Mouse (Mus musculus): Measurements from ENCODE around the gene Ryr3. TPM values are rescaled to one million over a fixed set of nuclear protein-coding genes. Genes with fewer than 3 reads are reported as not detected.

Ryr3 gene
- total RNA-seq, 2 experiments from 2014 or later = 43.7 to 47.5 TPM

DNA sequence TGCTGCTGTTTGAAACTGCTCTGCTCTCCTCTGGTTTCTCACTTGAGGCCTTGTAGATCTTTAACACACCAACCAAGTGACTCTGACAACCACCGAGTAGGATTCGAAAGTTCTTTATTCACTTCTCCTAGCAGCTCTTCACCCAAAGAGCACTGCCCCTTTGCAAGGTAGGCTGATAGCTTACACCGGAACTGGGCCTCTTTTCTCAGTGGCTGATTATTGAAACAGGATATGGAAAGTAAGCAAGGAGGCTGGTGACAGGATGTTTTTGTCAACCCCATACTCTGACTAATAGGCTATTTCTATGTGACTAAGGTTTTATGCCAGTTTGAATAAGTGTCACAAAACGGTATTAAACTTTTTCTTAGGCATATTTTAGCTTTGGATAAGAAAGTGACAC, 502.2 kb downstream of the Ryr3 start:
- no peak for DNase-seq
- intact Hi-C loops (cut with DNase I) = no loop called here

- intact Hi-C loops (cut with DNase I) = no loop called here
- DNase-seq = no peak
Measured at GRCm38 (mm10) chr2:112681817-112682216, 535.1 kb downstream of the Ryr3 start.

DNA sequence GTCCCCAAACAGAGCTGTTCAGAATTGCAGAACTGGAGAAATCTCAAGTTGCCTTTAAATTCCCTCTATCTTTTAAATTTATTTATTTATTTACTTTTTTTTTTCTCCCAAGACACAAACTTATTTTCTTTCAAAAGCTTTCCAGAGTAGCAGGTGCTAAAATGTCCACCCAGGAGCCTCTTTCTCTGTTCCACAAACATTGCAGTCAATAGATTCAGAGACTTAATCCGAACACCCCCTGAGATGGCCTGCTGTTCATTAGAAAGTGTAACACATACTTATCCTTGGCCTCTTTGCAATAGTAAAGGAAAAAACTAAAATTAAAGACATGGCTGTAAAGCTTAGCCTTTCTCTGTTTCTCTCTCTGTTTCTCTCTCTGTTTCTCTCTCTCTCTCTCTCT, 539.6 kb downstream of the Ryr3 start:
- no peak for DNase-seq
- intact Hi-C loops (cut with DNase I) = no loop called here

DNA sequence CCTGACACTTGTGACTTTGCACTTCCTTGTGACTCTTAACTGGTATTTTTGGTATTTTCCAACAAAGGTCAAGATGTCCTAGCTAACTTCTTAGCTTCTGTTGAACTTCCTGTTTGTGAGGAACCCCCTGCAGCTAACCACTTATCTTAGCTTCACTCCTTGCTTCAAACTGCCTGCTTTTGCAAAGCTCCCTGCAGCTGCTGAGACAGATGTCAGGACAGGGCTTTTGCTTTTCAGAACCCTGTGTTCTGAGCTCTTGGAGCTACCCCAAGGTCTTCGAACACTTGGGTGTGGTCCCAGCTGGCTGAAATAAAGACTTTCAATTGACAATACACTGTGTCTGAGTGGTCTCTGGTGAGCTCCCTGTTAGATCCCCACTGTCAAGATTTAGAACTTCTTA, 540.2 kb downstream of the Ryr3 start:
- intact Hi-C loops (cut with DNase I) = no loop called here
- no peak for DNase-seq

- intact Hi-C loops (cut with DNase I) = no loop called here
- no peak for DNase-seq
Measured at GRCm38 (mm10) chr2:112676175-112676574, 540.7 kb downstream of the Ryr3 start.

DNA sequence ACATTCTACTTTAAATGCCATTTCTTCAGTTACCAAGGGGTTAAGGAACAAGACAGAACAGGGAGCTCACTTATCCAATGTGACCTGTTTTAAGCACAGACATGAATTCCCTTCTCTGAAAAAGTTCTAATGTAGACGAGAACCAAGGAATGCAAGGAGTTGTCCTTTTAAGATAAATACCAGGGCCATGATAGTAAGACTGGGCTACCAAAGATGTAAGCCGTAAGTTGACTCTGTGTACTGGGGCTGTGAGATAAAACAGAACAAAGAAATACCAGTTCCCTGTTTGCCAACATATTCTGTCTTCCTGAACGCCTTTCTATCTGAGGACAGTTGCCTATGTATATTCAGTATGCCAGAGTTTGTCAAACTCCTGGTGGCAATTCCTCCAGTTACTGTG, 547.4 kb downstream of the Ryr3 start:
- no peak for DNase-seq

DNA sequence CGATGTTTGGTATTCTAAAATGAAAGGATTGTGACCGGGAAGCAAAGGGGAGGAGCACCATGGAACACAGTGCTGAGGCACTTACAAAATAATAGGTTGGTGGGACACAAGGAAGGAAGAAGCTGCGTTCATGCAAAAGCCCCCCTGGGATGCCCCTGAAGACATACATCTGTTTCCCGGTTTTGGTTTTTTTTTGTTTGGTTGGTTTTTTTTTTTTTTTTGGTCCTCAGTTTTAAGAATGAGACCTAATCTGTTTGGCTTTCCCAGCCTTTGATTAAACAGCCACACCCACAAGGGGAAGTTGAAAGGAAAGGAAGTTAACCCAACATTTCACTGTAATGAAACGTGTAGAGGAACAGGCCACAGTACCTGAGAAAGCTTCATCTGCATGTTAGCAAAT, 560.8 kb downstream of the Ryr3 start:
- intact Hi-C loops (cut with DNase I) = no loop called here
- DNase-seq = no peak

More for the DNA sequence above, 547.4 kb downstream of the Ryr3 start:
- intact Hi-C loops (cut with DNase I) = no loop called here

GRCm38 (mm10) chr2:112653836-112654235, 563.1 kb downstream of the Ryr3 start:
- intact Hi-C loops (cut with DNase I) = no loop called here

DNA sequence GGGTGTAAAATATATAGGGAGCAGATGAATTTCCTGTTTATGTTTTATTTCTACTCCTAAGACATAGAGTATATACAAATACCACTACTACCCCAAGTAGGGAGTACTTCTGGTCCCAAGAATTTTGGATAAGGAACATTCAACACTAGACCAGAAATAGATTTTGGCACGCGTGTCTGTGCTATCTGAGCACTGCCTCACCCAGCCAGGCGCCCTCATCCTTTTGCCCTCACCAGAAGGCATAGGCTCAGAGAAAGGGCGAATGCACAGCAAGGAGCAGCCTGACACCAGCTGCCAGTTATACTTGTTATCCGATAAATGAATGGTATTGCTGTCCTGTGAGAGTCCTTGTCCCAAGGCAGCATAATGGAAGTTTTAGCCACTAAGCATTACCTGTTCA, 579.7 kb downstream of the Ryr3 start:
- no peak for DNase-seq
- intact Hi-C loops (cut with DNase I) = no loop called here

More at GRCm38 (mm10) chr2:112653836-112654235, 563.1 kb downstream of the Ryr3 start:
- no peak for DNase-seq

- intact Hi-C loops (cut with DNase I) = no loop called here
- DNase-seq = no peak
Measured at GRCm38 (mm10) chr2:112632536-112632935, 584.4 kb downstream of the Ryr3 start.

GRCm38 (mm10) chr2:112630669-112631068, 586.2 kb downstream of the Ryr3 start:
- intact Hi-C loops (cut with DNase I) = no loop called here
- DNase-seq = no peak

DNA sequence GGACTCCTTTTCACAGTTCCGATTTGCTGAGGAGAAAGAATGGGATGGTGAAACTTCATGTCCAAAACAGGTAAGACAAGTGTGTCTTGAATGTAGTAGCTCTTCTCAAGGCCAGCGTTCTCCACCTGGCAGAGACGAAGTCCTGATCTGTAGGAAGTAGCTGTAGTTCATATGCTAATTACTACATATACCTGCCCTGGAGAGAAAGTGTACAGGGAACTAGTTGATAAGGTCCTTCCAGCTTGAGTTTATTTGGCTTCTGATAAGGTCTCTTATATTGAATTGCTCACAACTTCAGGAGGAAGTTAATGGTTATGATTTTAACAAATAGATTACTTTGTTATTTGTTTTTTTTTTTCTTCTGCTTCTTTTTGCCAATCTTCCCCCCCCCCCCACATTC, 591.7 kb downstream of the Ryr3 start:
- intact Hi-C loops (cut with DNase I) = no loop called here
- DNase-seq = no peak

- intact Hi-C loops (cut with DNase I) = no loop called here
Measured at GRCm38 (mm10) chr2:112617206-112617605, 599.7 kb downstream of the Ryr3 start.

DNA sequence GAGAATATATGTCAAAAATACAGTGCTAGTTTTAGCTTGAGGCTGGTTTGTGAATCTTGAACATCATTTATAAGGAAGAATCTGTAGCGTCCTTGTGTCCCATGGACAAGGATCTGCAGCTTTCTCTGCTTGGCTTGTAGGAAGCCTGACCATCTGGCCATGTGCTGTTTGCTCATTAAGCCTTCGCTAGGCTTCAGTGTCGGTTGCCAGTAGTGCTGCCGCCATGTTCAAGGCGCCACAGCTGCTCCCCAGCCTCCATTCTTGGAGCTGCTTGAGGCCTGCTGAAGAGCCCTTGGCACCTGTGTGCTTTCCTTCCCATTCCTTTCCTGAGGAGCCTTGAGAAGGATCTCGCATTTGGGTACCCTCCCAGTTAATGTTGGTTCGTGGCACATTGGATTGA, 602.5 kb downstream of the Ryr3 start:
- peak; percentile 40 for DNase-seq
- intact Hi-C loops (cut with DNase I) = no loop called here

More at GRCm38 (mm10) chr2:112617206-112617605, 599.7 kb downstream of the Ryr3 start:
- DNase-seq = no peak

- intact Hi-C loops (cut with DNase I) = no loop called here
- DNase-seq = no peak
Measured at GRCm38 (mm10) chr2:112612628-112613027, 604.3 kb downstream of the Ryr3 start.

GRCm38 (mm10) chr2:112606536-112606935, 610.4 kb downstream of the Ryr3 start:
- DNase-seq = no peak
- intact Hi-C loops (cut with DNase I) = no loop called here

DNA sequence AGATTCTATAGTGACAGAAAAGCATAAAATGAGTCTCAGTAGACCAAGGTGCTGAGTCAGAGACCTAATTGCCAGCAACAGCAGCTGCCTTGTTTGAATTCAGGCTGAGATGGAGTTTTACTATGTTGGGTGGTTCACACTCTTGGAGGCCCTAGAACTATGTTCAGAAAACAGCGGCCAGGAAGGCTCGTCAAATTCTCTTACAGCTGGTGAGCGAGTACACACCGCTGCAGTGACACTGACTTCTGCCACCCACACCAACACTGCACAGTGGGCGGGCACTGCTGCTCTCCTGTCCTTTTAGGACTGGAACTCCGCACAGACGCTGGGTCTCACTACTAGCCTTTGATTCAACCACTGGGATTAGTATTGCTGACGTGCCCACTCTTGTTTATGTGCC, 614.4 kb downstream of the Ryr3 start:
- no peak for DNase-seq
- intact Hi-C loops (cut with DNase I) = no loop called here

DNA sequence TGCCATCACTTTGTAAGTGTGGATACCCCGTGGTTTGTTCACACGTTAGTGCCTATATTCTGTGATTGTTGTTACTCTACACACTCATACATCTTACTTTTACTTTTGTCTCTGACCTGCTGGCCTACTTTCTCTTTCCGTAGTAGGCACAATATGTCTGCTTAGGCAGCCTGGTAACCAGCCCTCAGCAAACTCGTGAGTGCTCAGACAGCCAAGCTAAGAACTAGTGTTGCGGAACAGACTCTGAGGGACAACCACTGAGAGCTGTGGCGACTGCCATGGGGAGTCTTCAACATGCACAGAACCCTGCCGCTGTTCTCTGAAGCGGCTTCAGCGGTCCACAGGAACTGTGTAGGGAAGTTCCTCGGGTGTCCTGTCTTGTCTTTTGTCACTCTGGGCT, 616.7 kb downstream of the Ryr3 start:
- intact Hi-C loops (cut with DNase I) = no loop called here
- peak; percentile 10 for DNase-seq

DNA sequence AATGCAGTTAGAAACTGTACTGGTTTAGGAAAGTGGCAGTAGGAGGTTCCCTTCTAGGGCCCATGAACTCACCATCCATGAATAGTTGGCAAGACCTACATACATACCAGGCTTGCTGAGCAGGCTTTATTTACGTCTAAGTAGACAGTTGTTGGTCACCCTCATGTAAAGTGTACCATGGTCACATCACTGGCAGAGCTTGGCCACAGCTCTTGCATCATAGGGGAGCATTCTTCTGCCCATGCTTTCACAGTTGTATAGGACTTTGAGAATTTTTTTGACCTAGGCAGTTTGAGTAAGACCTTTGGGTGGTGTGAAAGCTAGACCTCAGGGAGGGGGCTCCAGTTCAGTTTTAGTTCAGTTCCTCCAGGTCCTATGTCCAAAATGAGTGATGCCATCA, 619.8 kb downstream of the Ryr3 start:
- intact Hi-C loops (cut with DNase I) = no loop called here
- no peak for DNase-seq

DNA sequence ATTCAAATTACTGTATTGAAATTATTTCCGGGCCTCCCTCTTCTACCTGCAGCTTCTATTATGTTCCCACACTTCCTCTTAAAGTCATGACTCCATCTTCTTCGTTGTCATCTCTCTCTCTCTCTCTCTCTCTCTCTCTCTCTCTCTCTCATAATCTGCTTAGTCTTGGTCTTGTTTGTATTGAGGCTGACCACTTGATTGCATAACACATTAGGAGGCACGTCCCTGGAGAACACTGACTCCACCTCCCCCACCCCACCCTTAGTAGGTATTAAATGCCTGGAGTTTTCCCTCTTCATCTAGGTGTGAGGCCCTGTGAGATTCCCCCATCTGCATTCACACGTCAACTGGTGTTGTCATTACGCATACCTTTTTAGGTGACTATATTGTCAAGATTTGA, 620.5 kb downstream of the Ryr3 start:
- intact Hi-C loops (cut with DNase I) = no loop called here
- no peak for DNase-seq

- no peak for DNase-seq
- intact Hi-C loops (cut with DNase I) = no loop called here
Measured at GRCm38 (mm10) chr2:112595807-112596206, 621.1 kb downstream of the Ryr3 start.

DNA sequence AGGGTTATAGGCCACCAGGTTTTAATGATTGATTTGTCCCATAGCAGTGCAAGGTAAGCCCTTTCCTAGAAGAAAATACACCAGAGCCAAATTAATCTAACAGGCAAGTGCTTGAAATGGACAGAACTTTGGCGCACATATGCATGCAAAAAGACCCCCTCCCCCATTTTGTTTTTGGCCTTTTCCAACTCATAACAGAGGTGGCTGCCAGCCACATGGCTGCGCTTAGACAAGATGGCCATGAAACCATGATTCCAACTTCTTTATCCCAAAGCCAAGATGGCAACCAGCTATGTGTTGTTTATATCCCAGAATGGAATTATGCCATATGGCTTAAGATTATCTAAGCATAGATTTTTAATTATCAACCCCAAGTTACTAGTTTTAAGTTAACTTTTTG, 623.1 kb downstream of the Ryr3 start:
- intact Hi-C loops (cut with DNase I) = no loop called here
- DNase-seq = no peak

- no peak for DNase-seq
- intact Hi-C loops (cut with DNase I) = no loop called here
Measured at GRCm38 (mm10) chr2:112593322-112593721, 623.6 kb downstream of the Ryr3 start.

DNA sequence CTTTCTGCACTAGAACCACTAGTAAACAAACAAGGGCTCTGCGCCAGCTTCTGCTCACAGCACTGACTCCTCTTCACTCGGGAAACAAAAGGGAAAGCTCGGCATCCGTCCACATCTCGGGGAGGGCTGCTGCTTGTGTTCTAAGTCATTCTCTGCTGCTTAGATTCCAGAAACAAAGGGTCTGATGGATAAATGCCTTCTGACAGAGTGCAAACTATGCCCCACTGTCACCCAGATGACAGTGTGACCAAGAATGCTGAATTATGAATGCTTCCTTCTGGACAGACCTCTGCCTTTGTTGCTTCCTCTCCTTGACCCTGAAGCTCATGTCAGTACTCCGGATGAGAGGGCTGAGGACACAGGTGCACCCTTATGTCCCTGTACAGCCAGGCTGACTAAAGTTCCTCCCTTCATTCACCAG, 625.4 kb downstream of the Ryr3 start:
- DNase-seq = peak; percentile 83

More for the DNA sequence above, 625.4 kb downstream of the Ryr3 start:
- intact Hi-C loops (cut with DNase I) = no loop called here

Data from left cerebral cortex, postnatal 4 days (tissue).